Mouse (Mus musculus) adrenal gland, postnatal 36 days (tissue): Measurements from ENCODE around the gene Tmem59l. TPM values are rescaled to one million over a fixed set of nuclear protein-coding genes. Genes with fewer than 3 reads are reported as not detected.

Source experiments
- DNase-seq, 2 experiments: peaks; one replicate each; pipeline ENCODE4 v3.0.0; 2021; ENCODE audit warnings: mixed read lengths in 1 of 2
- total RNA-seq, 2 experiments: library from RNA; stranded (reverse); gene quantifications; 2 replicates each; pipeline ENCODE4 v1.2.3; 2021

The Tmem59l gene
- total RNA-seq, 2 experiments from 2014 or later = 9.5 to 11.3 TPM

DNA sequence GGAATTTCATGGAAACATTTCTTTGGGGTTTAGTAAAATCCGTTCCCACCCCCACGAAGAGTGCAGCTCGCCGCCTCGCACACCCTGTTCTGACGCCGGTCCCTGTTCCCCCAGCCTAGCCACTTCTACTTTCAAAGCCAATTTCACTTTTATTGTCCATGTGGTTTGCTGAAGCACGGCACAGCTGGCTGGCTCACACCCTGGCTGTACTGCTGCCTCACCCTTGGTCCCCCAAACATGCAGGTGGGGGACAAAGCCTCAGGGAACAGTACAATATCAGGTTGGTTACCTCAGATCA is 24.7 kb downstream of the Tmem59l start:
- no peak for DNase-seq

DNA sequence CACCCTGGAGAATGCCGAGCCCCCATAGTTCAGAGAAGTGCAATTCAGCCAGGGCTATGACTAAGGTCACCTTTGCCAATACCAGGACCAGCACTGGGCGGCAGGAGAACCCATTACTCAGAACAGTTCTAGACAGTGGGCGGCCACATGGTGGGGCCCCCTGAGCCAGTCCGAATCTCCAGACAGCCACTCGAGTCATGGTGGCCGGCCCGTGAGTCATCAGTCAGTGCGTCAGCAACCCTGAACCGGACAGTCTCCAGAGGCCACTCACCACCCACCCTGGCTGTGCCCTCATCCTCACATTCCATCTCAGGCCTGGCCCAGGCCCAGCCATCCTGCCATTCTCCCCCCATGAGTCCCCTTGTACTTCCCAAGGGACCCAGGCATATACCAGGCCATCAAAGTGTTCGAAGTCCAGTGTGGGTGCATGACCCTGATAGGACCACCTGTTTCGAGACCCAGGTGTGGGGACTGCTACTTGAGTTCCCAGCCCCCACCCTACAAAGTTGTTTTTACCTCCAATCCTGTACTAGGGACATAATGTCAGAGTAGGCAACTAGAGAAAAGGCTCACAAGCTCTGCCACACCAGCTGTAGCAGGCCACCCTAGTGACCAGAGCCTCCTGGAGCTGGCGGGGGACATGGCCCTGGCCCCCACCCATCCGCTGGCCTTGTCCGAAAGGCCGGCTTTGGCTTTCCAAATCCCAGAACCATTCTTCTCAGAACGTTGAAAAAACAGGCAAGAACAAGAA is 25.2 kb downstream of the Tmem59l start:
- peak; percentile 84 to 86 for DNase-seq

DNA sequence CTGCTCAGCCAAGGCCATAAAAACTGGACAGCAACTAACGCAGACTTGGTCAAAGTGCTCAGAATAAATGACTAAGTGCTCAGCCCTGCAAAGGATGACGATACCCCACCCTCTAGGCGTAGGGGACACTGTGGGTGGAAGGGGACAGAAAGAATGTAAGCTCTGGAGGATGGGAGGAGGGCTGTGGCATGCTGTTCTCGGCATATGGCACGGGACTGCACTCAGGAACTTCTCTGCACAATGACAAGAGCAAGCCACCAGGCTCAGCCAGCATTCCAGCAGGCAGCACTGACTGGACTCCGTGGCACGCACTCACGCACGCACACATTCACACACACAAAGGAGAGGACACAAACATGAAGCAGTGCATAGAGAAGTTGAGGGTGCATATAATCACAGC is 26.6 kb downstream of the Tmem59l start:
- peak in 1 of 2 experiments; percentile 43 for DNase-seq

DNA sequence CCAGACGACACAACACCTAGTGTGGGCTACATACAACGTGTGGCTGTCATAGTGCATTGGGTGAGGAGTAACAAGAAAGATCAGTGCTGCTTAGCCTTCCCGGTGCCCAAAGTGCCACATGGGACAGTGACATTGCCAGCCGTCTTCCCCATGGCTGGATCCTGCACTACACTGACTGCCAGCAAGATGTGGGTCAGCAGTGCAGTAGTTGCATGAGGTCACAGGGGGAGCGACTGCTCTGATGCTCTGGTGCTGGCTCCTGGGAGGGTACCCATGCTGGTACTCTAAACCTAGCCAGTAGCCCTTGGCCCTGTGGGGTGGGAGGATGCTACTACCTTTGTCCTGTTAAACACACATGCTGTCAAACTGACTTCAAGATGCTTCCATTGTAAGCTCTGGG is 27.0 kb downstream of the Tmem59l start:
- peak in 1 of 2 experiments; percentile 49 for DNase-seq

DNA sequence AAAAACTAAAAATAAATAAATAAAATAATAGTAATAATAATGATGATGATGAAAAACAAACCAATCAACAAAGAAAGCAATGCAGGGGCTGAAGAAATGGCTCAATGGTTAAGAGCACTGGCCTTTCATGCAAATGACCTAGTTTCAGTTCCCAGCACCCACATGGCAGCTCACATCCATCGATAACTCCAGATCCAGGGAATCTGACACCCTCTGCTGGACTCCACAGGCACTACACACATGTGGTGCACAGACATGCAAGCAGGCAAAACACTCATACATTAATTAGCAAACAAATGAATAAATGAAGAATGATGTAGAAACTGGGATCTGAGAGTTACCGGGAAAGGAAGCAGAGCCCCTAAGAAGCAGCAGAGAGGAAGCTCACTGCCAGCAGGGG is 27.5 kb downstream of the Tmem59l start:
- no peak for DNase-seq

DNA sequence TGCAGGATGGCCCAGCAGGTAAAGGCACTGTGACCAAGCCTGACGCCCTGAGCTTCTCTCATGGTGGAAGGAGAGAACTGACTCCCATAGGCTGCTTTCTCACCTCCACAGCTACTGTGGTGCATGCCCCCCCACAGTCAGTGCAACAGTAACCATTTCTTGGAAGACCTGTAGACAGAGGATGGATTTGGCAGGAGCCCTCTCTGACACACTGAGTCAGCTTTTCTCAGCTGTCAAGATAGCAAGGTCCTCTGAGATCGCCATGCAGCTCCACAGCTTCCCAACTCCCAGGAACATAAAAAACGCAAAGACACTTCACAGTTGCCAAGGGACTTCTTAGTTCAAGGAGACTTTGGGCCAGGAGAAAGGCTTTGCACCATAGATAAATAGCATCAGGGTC is 28.7 kb downstream of the Tmem59l start:
- DNase-seq = peak; percentile 51 to 58

DNA sequence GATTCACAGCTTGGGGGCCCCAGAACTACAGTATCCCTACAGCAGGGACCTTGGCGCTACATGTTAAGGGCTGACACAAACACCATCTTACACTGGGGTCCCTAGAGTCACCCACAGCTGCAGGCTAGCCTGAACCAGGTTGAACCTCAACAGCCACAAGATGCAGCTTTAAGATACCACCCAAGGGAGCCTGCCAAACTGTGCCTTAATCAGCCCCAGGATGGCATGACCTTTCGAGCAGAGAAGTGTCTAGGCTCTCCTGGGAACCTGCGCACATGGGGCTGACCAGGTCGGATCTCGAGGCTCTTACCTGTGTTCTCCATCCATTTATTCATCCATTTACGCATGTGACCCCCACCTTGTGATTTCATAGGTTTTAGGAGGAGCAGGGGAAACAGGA is 29.3 kb downstream of the Tmem59l start:
- DNase-seq = no peak

DNA sequence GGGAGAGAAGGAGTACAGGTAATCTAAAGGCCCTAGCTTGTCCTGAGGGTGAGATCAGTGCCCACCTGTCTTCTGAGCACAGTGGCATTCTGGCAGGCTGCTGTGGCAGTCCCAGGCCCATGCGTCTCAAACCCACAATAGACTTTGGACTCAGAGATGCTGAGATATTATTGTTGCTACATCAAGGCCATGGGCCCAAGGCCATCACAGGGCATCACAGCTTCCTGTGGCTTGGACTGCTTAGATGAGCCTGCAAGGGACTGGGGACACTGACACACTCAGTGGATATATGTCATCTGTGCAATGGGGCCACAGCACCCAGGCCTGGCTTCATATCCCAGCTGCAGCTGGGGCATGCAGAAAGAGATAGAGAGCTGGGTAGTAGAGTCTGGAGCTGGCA is 30.2 kb downstream of the Tmem59l start:
- DNase-seq = peak; percentile 68 to 75

DNA sequence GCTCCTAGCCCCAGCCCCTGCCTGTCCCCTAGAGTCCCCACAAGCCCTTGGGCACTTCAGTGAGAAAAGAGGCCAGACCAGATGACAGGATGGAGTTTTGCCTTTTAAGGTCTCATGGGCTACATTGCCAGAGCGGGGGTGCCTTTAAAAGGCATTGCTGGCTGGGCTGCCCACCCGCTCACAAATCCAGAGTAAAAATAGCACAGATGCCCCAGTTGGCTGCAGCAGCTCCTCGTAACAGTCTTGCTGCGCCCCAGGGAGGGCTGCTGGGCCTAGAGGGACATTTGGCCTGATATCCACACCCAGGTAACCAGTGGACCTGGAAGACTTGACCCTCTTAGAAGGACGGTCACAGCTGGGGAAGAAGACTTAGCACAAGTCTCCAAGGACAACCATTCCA is 33.3 kb downstream of the Tmem59l start:
- DNase-seq = no peak

DNA sequence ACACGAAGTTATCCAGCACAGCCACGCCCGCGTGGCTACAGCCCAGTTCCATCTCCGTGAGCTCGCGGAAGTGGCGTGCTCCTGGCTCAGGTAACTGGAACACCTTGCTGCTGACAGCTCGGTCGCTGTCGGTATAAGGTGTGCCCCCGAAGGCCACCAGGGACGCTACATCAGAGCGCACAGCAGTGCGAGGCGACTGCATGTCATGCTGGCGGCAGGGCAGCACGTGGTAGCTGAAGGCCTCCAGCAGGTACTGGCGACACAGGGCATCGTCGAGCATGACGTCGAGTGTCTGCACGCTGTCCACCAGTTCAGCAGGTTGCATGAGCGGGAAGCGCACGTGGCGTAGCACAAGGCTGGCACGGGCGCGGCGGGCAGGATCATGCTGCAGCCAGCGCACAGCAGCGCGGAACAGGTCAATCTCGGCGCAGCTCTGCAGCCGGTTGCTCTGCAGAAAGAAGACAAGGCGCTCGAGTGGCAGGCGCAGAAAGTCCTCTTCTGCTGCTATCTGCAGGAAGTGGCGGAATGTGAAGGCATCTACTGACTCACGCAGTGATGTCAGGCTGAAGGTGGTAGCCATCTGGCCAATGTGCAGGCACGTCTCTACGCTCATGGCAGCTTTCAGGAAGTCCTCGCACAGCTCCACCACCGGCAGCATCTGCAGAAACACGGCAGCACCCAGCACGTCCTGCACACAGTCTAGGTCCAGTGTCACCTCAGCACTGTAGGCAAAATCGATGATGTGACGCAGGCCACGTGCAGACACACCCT is 34.8 kb downstream of the Tmem59l start:
- DNase-seq = no peak

DNA sequence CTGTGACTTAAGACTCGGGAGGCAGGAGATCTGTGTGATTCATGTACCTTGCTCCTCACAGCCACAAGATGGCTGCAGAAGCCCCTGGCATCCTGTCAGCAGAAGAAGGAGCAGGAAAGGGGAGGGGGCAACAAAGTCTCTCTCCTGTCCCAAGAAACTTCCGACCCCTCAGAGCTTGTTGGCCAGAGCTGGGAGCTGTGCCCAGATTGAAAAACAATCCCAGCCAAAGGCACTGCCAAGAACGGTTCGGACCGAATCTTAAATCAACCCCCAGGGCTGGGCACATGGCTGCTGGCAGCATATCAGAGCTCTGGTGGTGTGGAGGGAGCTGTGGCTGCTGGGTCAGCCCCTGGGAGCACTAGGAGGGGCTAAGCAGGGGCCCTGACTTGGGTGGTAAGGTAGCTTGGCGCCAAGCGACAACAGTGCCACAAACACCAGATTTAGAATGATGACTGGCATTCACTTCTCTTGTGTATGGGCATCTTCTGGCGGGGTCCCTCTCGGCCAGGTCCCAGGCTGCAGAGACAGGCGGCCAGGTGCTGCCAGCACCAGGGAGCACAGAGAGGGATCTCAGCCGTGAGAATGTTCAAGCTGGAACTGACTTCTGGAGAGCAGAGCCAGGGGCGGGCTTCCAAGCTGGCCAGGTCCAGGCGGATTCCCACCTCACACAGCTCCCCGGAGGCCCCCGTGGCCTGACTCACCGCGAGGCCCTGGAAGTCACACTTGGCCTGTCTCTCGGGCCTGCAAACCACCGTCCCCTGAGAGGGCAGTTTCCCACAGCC is 39.3 kb downstream of the Tmem59l start:
- DNase-seq = peak; percentile 45 to 69

DNA sequence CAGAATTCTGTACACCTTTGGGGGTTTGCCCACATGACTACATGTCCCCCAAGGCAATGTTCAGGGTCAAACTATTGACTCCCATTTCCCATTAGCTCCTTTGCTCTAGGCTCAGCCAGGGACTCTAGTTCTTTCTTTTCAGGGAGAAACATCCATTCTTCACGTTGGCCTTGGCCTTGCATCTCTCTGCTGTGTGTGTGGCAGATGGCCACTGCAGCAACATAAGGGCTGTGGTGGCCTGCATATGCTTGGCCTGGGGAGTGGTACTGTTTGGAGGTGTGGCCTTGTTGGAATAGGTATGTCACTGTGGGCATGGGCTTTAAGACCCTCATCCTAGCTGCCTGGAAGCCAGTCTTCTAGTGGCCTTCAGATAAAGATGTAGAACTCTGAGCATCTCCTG is 41.2 kb downstream of the Tmem59l start:
- DNase-seq = no peak

DNA sequence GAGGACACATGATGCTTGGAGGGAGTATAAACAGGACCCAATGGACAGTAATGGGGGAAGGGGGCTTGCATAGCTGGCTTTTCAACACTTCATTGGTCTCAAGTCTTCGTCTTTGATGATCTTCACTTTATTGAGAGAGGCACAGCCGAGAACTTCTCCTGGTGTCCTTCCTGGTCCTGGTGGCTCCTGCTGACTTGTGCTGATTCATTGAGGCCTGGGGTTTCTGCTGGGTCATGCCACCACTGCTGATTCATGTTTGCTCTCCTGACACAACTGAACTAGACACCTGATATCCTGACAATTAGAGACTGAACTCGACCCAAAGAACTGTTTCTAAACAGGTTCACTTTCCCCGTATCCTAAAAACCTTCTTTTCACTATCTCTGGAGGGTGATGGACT is 43.8 kb downstream of the Tmem59l start:
- peak in 1 of 2 experiments; percentile 27 for DNase-seq

DNA sequence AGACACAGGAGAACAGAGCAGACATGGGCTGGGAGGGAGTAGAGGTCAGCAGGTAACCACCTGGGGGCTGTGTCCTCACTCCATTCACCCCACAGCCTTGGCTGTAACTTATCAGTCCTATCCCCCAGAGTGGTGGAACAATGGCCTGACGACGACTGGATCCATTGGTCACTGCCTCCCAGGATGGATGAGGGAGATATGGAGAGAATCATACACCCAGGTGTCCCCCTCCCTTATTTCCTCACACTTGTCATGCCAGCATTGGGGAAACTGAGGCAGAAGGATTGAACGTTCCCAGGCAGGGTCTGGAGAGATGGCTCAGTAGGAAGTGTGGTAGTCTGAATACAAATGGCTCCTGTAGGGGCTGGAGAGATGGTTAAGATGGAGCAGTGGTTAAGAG is 45.6 kb downstream of the Tmem59l start:
- DNase-seq = no peak

DNA sequence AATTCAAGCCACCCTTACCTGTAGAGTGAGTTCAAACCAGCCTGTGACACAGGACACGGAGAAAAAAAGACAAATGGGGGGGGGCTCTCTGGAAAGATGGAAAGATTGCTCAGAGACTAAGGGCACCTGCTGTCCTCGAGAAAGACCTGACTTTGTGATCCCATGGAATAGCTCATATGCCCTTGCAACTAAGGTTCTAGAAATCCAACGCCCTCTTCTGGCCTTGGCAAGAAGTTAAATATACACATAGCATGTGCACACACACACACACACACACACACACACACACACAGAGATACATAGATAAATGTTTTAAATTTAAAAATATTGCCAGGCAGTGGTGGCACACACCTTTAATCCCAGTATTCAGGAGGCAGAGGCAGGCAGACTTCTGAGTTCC is 46.9 kb downstream of the Tmem59l start:
- DNase-seq = no peak

DNA sequence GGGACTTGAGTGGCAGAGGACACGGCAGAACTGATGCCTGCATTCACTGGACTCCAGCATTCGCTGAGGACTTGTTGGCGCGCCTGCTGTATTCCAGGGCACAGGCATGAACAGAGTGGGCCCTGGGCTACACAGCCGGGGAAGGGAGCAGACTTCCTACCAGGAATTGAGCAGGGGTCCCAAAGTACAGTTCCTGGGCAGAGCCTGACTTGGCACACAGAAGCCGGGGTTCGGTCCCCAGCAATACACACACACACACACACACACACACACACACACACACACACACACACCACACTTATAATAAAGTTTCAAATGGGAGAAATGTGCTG is 47.3 kb downstream of the Tmem59l start:
- DNase-seq = no peak

DNA sequence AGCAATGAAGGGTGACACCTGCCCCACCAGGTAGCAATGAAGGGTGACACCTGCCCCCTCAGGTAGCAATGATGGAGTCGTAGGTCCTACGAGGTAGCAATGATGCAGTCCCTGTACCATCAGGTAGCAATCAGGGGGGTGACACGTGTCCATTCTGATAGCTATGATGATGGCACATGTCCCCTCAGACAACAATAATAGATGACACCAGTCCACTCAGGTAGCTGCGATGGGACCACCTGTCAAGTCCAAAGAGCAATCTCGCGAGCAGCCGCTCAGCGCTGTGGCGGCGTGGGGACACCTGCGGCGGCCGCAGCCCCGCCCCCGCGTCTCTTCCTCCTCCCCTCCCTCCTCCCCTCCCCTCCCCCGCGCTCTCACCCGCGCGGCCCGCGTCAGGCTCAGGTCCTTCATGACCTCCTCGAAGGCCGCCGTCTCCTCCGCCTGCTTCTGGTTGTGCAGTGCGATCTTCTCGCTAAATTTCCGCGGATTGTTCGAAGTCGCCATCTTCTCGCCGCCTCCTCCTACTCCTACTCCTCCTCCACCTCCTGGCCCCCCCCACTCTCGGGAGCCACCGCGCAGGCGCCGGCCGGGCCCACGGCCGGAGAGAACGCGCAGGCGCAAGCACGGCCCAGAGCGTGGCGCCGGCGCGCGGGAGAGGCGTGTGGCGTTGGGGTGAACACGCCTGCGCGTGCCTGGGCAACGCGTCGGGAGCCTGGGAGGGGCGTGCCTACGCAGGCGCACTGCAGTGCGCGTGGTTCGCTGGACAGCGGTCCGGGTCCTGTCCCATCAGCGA is 47.9 kb downstream of the Tmem59l start, which contains the start of gene Crtc1:
Gene Crtc1, minus strand, starts transcription at position 525 of the 793 bp plus-strand sequence.
- DNase-seq = peak; percentile 99

DNA sequence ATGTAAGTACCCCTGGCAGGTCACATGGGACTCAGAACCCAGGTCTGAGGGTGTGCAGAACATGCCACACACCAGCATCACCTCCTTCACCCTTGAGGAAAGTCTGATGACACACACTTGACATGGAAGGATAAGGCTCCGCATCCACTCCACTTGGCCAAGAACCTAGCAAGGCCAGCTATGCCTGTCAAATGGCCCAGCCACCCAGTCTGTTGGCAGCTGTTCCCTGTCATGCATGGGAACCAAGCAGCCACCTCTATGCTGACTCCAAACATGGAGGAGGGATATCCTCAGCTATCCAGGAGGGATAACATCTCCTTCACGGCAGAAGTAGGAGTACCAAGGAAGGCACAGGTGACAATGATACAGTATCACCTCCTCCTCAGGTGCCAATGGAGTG is 48.7 kb downstream of the Tmem59l start:
- DNase-seq = no peak

DNA sequence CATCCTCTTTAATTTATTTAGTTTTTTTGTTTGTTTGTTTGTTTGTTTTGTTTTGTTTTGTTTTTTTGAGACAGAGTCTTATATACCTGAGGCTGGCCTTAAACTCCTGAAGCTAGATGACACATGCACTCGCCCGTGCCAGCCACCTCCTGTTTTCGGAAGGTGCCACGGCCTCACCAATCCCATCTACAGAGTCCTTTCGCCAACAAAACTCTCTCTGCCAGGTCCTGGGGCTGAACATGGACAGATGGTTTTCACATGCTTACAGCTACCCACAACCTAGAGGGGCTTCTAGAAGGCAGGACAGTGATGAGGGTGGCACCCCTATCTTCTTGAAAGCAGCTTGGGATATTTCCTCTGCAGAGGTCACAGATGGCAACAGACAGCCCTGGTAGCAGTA is 52.0 kb downstream of the Tmem59l start:
- DNase-seq = no peak
